Mouse (Mus musculus): Measurements from ENCODE around the gene Fam19a5.

The Fam19a5 gene

GRCm38 (mm10) chr15:87543599-87544338 is at the start of gene Fam19a5:
Gene Fam19a5, plus strand, starts transcription at chr15:87544299.
- DNase-seq (ENCODE audit: low read depth), result no peak

DNA sequence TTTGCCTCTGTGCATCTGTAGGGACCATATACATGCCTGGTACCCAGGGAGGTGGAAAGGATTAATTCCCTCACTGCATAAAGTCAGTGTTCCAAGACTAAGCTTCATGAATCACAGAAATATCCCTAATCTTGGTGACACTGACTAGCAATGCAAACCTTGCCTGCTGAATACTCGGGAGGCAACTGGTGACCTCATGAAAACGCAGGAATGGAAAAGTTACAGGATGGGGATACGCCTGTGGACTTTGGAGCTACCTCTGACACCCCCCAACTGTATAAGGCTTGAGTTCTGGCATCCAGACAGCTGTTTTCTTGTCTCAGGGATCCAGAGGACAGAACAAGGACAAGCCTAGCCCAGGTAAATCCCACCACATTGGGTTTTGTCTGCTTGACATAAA is 42.4 kb upstream of the Fam19a5 start:
- DNase-seq (ENCODE audit: low read depth), result no peak

DNA sequence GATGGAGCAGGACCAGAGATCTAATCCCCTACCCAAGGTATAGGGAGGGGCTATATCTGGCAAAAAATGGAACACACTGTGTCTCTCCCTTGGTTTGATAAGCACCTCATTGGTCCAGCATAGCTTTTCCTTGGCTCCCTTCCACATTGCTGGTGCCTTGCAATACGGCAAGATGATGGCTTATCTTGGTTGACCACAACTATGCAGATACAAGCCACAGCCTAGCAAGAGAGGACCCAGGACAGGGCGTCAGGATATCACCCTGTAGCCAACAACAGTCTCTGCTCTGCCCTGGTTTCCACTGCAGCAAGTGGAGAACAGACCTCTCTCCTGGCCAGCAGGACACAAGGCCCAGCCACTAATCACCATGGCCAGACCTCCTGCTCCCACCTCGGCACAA is 36.8 kb upstream of the Fam19a5 start:
- no peak for DNase-seq (ENCODE audit: low read depth)

- DNase-seq (ENCODE audit: low read depth), result no peak
Observed at GRCm38 (mm10) chr15:87510886-87511285, 33.2 kb upstream of the Fam19a5 start.

- no peak for DNase-seq (ENCODE audit: low read depth)
Observed at GRCm38 (mm10) chr15:87518161-87518560, 25.9 kb upstream of the Fam19a5 start.

DNA sequence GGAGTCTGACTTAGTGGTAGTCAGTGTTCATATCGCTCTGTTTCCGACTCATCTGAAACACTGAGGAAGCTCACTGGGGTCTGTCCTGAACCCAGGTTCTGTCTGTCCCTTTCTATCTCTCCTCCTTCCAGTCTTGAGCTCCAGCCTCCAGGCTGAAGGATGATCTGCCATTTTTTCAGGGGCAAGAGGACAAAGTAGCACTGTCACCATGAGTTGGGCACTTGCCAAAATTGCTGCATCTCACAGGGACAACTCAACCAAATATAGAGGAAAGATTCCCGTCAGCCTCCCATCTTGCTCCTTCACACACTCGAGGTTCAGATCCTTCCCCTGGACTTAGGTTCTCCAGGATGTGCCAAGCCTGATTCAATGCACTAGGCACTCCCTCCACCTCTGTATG is 14.8 kb upstream of the Fam19a5 start:
- DNase-seq (ENCODE audit: low read depth), result no peak

DNA sequence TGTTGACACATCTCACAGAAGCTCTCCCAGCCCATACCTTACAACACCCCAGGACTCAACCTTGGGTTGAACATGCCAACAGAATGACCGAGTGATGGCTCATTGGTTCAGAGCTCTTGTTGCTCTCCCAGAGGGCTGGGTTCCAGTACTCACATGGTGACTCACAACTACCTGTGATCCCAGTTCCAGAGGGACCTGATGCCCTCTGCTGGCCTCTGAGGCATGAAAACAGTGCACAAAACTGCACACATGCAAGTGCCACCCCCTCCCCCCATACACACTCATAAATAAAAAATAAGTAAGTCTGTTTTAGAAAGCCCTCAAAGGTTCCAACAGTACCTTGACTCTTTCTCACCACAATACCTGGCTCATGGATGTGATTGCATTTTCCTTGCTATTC is 2.4 kb upstream of the Fam19a5 start:
- no peak for DNase-seq (ENCODE audit: low read depth)

DNA sequence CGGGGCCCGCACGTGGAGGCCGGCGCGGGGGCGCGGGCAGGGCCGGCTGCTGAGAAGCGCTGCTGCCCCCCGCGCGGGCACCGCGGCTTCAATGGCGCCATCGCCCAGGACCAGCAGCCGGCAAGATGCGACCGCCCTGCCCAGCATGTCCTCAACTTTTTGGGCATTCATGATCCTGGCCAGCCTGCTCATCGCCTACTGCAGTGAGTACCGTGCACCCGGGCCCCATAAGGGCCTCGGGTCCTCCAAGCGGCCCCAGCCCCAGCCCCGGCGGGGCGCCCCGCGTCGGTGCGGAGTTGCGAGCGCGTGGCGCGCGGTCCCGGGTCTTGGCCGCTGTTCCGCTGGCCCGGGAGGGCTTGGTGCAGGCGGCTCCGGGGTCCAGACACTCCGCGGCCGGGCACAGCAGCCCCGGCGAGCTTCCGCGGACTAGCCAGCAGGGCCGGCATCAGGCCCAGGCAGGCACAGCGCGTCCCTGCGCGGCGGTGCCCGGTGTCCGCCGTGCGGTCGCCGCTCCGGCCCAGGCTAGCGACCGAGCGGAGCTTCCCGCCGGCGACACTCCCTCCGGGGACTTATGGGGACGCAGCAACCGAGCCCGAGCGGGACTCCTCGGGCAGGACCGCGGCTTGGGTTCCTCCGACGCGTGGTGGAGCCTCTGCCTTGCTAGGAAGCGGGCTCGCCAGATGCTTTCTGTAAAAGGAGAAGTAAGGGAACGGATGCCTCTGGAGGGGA is 466 bp downstream of the Fam19a5 start:
- no peak for DNase-seq (ENCODE audit: low read depth)

DNA sequence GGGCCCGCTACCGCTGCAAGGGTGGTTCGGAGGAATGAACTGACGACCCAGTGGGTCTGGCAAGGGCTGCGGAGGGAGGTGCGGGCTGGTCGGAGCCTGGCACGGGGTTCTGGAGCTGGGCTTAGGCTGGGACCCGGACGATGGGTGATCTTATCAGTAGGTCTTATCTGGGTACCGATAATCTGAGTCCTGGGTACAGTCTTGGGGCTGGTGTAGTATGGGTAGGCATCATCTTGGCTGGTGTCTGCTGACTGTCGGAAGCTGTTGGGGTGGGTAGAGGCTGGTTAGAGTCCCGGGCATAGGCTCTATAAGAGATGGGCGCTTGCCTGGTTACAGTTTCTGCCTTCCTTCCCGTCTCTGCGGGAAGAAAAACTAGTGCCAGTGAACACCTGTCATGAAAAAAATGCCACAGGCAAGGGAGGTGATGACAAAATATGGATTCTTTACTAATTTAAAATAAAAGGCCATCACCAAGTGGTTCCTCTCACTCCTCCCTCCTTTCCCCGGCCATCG is 1.1 kb downstream of the Fam19a5 start:
- DNase-seq (ENCODE audit: low read depth), result no peak

DNA sequence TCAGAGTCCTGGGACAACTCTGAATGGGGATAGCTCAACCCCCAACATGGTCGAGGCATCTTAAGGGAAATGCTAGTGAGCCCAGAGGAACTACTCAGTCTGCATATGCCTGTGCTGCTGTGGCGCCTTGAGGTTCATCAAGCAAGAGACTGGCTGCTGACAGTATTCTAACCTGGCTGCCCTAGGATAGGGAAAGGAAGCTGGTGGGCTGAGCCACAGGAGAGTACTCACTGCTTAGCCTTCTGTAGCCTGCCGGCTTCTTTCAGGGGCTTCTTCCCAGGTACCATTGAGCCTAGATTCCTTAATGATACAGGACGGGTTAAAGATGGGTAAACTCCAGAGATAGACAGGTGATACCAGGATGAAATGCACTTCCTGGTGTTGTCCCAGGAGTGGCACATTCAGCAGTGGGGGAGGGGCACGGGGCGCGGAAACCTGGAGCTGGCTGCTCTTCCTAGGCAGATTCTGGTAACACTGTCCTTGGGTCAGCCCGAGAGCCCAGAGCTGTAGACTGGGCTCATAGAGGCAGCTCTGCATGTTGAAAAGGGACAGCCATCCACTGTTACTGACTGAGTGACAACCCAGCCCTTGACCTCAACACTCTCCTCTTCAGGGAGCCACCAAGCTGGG is 1.7 kb downstream of the Fam19a5 start:
- no peak for DNase-seq (ENCODE audit: low read depth)

GRCm38 (mm10) chr15:87547022-87547421 is 2.9 kb downstream of the Fam19a5 start:
- DNase-seq (ENCODE audit: low read depth), result no peak

GRCm38 (mm10) chr15:87549724-87550123 is 5.6 kb downstream of the Fam19a5 start:
- DNase-seq (ENCODE audit: low read depth), result no peak

DNA sequence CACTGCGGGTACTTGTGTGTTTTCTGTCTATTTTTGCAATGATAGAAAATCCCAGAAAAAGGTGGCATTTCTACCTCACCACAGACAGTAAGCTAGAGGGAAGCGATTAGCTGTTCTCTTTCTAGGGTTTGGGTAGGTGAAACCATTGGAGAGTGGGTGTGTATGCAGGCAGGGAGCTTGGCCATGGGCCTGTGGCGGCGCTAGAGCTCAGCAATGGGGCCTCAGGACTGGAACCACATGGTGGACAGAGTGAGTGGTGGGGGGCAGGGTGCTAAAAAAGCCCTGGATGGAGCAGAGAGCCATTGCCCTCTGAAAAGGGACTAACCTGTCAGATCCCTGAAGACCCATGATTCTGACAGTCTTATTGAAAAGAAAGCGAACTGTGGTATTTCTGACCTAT is 6.7 kb downstream of the Fam19a5 start:
- DNase-seq (ENCODE audit: low read depth), result no peak

GRCm38 (mm10) chr15:87551556-87551955 is 7.5 kb downstream of the Fam19a5 start:
- no peak for DNase-seq (ENCODE audit: low read depth)

DNA sequence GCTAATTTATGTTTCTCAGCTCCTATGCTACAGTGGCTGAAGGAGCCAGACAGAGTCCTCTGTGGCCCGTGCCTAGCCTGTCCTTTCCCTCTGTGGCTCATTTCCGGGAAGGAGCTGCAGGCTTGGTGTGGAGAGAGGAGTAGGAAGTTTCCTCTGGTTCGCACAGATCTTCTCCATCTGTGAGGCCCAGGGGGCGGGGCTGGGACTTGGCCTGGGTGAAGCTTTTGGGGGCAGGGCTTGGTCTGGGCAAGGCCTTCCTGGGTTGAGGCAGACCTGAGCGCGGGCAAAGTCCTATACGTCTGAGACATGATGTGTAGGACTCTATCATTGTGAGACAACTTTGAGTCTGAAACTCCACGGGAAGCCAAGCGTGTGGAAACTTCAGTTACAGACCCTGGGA is 11.7 kb downstream of the Fam19a5 start:
- no peak for DNase-seq (ENCODE audit: low read depth)

DNA sequence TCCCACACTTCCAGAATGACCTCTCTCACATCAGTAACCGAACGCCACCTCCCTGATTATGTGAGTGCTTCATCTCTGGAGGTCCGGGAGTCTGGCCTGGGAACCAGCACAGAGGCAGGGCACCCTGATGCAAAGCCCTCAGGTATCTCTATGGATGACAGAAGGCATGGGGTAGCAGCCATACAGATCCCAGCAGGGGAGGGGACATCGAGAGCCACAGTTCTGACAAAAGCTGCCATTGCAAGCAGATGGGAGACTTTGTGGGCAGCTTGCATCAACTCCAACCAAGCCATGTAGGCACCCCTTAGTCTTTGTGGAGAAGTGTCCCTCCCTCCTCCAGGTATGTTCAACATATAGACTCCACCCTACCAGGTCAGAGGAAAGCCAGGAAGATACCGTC is 20.2 kb downstream of the Fam19a5 start:
- no peak for DNase-seq (ENCODE audit: low read depth)

DNA sequence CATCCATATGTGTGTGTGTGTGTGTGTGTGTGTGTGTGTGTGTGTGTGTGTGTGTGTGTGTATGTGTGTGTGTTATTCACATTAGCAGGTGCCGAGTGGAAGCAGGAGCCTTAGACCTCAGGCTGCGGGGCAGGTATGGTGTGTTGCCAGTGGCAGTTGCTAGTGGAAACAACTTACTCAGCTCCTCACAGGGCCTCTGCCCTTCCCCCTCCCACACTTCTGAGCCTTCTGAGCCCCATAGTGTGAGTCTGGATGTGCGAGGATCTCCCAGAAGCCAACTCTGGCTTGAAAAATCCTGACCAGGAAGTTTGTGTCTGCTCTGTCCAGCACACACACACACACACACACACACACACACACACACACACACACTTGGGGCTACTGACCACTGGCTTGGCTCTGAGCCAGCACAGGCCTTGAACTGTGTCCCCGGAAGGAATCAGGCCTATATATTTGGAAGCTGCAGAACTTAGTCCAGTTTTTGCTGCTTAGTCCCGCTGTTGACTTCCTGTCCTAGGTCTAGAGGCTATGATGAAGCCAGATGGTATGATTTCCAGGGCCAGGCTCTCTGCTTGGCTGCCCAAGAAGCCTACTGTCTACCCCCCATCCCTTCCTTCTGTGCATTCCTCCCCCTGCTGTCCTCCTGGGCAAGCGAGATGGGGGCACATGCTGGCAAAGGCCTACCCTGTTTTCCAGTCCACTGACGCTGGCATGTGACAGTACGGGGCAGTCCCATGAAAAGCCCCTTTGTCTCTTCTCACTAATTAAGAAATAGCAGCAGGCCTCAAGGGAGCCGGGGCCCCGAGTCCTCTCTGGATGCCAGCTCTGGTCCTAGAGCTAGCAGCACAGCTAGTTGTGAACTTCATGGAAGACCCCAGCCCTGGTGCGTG is 22.2 kb downstream of the Fam19a5 start:
- DNase-seq (ENCODE audit: low read depth), result no peak

- no peak for DNase-seq (ENCODE audit: low read depth)
Observed at GRCm38 (mm10) chr15:87570182-87570581, 26.1 kb downstream of the Fam19a5 start.

- DNase-seq (ENCODE audit: low read depth), result no peak
Observed at GRCm38 (mm10) chr15:87579861-87580260, 35.8 kb downstream of the Fam19a5 start.

- no peak for DNase-seq (ENCODE audit: low read depth)
Observed at GRCm38 (mm10) chr15:87583921-87584621, 40.0 kb downstream of the Fam19a5 start.

- no peak for DNase-seq (ENCODE audit: low read depth)
Observed at GRCm38 (mm10) chr15:87590975-87591374, 46.9 kb downstream of the Fam19a5 start.
